Mouse (Mus musculus) intestine, embryonic 15.5 days (tissue): ENCODE measurements around the gene Srarp. TPM values are rescaled to one million over a fixed set of nuclear protein-coding genes. Genes with fewer than 3 reads are reported as not detected.
A peak's percentile ranks its signal among the peaks of the same experiment; 100 is the strongest.

ENCODE experiments used
- ATAC-seq: fragments of 200-750 bp; cut with Nextera tagmentation; 2 replicates; pipeline ENCODE4 v1.8.0; 2017; ENCODE audit warnings: moderate TSS enrichment, moderate library complexity
- H3K27ac ChIP-seq: fragments of 300-500 bp; sonication (generic); 2 replicates; pipeline ENCODE4 v1.5.1; 2015; ENCODE audit warnings: mild to moderate bottlenecking, inconsistent platforms
- H3K27me3 ChIP-seq: fragments of 300-500 bp; sonication (generic); replicated peaks from 2 replicates; pipeline ENCODE4 v1.6.1; 2015; ENCODE audit warnings: inconsistent platforms
- H3K36me3 ChIP-seq: fragments of 300-500 bp; sonication (generic); 2 replicates; pipeline ENCODE4 v1.6.1; 2015; ENCODE audit warnings: inconsistent platforms
- H3K4me1 ChIP-seq: fragments of 300-500 bp; sonication (generic); replicated peaks from 2 replicates; pipeline ENCODE4 v1.6.1; 2015; ENCODE audit warnings: inconsistent platforms
- H3K4me2 ChIP-seq: fragments of 300-500 bp; sonication (generic); replicated peaks from 2 replicates; pipeline ENCODE4 v1.6.1; 2015; ENCODE audit warnings: mild to moderate bottlenecking, inconsistent platforms
- H3K4me3 ChIP-seq: fragments of 300-500 bp; sonication (generic); replicated peaks from 2 replicates; pipeline ENCODE4 v1.5.1; 2015; ENCODE audit warnings: inconsistent platforms
- H3K9ac ChIP-seq: fragments of 300-500 bp; sonication (generic); 2 replicates; pipeline ENCODE4 v1.6.1; 2015; ENCODE audit warnings: inconsistent platforms
- H3K9me3 ChIP-seq: fragments of 300-500 bp; sonication (generic); 2 replicates; pipeline ENCODE4 v1.6.1; 2016; ENCODE audit warnings: inconsistent platforms
- WGBS: fragments of 180-500 bp; shearing (Covaris S2); methylation state at CpG from one replicate; pipeline ENCODE4 v1.1.7; 2015; 5-methylcytosine and 5-hydroxymethylcytosine counted together
- polyA plus RNA-seq: library from polyadenylated mRNA; unstranded; fragments of >200 nt; fragmentation: Nextera tagmentation; extraction: Ambion mirVana; gene quantifications from 2 replicates; pipeline ENCODE4 v1.2.1, GENCODE M21; 2015

Srarp gene
- polyA plus RNA-seq, 1 experiment from 2014 or later, result not detected

DNA sequence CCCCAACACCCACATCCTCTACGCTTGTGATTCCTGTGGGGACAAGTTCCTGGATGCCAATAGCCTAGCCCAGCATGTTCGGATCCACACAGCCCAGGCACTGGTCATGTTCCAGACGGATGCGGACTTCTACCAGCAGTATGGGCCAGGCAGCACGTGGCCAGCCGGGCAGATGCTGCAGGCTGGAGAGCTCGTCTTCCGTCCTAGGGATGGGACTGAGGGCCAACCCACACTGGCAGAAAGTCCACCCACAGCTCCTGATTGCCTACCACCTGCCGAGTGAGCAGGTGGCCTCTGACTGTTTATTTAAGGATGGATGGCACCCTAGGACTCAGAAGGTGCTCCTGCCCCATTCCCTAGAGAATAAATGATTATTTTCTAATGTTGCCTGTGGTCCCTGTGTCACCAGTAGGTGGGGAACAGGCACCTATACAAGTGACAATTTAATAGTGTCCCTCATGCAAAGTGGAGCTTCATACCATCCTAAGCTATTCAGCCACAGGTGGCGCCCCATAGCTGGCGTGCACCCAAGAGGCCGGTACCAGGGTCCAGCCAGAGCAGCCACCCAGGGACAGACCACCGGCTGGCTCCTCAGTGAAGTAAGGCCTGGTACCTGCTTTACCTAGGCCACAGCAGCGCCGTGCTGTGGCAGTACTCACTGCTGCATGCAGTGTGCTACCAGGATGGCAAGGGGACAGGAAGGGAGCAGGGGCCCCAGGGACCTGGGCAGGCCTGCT is 31.1 kb upstream of the Srarp start:
- no peaks in the 10 kb centered on the region for H3K4me1 ChIP-seq
- H3K36me3 ChIP-seq, result peaks cover 72% of the 10 kb centered on the region
- no peak overlapping the region for H3K9ac ChIP-seq
- H3K27ac ChIP-seq, result no peak overlapping the region
- H3K9me3 ChIP-seq, result no peaks in the 10 kb centered on the region
- H3K27me3 ChIP-seq, result no peaks in the 10 kb centered on the region
- H3K4me2 ChIP-seq, result no peak overlapping the region
- 81% methylated on average over 15 of the region's 15 CpGs for WGBS
- H3K4me3 ChIP-seq, result no peak overlapping the region
- ATAC-seq, result peak; percentile 21

DNA sequence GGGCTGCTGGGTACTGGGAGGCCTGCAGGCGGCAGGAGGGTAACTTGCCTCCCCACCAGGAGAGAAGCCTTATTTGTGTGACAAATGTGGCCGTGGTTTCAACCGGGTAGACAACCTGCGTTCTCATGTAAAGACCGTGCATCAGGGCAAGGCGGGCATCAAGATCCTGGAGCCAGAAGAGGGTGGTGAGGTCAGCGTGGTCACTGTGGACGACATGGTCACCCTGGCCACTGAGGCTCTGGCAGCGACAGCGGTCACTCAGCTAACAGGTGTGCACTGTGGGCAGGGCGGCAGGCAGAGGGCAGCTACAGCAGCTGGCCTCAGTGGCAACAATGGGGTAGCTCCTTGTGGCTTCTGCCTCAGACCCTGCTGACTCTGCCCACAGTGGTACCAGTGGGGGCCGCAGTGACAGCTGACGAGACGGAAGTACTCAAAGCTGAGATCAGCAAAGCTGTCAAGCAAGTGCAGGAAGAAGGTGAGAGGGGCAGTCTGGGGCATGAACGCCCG is 30.4 kb upstream of the Srarp start:
- Histone ChIP-seq H3K4me1 (no peaks in the 10 kb centered on the region), H3K4me2 (no peak overlapping the region), H3K36me3 (peaks cover 65% of the 10 kb centered on the region), H3K27me3 (no peaks in the 10 kb centered on the region), H3K9me3 (no peaks in the 10 kb centered on the region), H3K27ac (no peak overlapping the region), H3K4me3 (no peak overlapping the region), H3K9ac (no peak overlapping the region)
- WGBS, result 91% methylated on average over 16 of the region's 16 CpGs
- ATAC-seq, result no peak

DNA sequence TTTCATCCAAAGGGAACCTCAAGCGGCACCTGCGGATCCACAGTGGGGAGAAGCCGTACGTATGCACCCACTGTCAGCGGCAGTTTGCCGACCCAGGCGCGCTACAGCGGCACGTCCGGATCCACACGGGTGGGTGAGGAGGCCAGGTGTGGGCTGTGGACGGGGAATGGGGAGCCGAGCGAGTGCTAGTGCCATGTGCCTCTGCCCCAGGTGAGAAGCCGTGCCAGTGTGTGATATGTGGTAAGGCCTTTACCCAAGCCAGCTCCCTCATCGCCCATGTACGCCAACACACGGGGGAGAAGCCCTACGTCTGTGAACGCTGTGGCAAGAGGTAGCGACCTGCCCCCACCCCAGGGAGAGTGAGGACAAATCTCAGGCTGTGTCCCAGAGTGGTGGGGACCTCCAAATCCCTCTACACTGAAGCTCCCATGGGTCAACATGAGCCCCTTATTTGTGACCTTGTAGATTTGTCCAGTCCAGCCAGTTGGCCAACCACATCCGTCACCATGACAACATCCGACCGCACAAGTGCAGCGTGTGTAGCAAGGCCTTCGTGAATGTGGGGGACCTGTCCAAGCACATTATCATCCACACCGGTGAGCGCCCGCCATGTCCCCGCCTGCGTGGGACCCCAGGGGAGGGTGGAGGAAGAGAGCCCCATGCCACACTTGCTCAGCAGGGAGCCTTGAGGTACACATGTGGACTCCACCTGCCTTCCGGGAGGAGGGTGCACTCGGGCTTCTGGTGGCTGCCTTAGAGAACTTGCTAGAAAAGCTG is 29.8 kb upstream of the Srarp start:
- Histone ChIP-seq H3K4me2 (no peak overlapping the region), H3K4me3 (no peak overlapping the region), H3K9me3 (no peaks in the 10 kb centered on the region), H3K9ac (no peak overlapping the region), H3K27me3 (no peaks in the 10 kb centered on the region), H3K4me1 (no peaks in the 10 kb centered on the region), H3K27ac (no peak overlapping the region), H3K36me3 (peaks cover 61% of the 10 kb centered on the region)
- ATAC-seq, result no peak
- 92% methylated on average over 34 of the region's 34 CpGs for WGBS

DNA sequence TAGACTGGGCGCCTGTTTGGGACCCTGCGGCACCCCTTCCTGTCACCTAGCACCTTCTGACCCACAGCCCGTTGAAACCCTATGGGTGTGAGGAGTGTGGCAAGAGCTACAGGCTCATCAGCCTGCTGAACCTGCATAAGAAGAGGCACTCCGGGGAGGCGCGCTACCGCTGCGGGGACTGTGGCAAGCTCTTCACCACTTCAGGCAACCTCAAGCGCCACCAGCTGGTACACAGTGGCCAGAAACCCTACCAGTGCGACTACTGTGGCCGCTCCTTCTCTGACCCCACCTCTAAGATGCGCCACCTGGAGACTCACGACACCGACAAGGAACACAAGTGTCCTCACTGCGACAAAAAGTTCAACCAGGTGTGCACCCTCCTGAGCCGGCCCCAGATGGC is 28.8 kb upstream of the Srarp start:
- no peaks in the 10 kb centered on the region for H3K9me3 ChIP-seq

DNA sequence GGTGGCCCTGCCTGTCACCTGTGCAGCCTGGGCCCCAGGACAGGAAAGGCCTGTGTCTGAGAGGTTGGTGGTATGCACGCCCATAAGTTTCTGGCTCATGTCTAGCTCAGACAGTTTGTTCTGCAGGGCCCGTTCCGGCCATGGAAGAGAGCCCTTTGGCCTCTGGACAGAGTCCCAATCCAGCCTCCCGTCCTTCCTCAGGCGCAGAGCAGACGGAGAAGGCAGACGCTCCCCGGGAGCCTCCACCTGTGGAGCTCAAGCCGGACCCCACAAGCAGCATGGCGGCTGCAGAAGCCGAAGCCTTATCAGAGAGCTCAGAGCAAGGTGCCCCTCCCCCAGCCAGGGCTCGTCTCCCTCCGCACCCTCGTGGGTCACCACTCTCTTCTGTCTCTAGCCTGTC is 27.6 kb upstream of the Srarp start:
- WGBS, result 75% methylated on average over 14 of the region's 14 CpGs

More for the DNA sequence above, 28.8 kb upstream of the Srarp start:
- no peak overlapping the region for H3K27ac ChIP-seq
- no peak for ATAC-seq
- H3K36me3 ChIP-seq, result peaks cover 51% of the 10 kb centered on the region
- WGBS, result 76% methylated on average over 16 of the region's 16 CpGs
- H3K4me3 ChIP-seq, result no peak overlapping the region
- no peak overlapping the region for H3K4me2 ChIP-seq
- no peaks in the 10 kb centered on the region for H3K4me1 ChIP-seq
- no peak overlapping the region for H3K9ac ChIP-seq
- H3K27me3 ChIP-seq, result no peaks in the 10 kb centered on the region

DNA sequence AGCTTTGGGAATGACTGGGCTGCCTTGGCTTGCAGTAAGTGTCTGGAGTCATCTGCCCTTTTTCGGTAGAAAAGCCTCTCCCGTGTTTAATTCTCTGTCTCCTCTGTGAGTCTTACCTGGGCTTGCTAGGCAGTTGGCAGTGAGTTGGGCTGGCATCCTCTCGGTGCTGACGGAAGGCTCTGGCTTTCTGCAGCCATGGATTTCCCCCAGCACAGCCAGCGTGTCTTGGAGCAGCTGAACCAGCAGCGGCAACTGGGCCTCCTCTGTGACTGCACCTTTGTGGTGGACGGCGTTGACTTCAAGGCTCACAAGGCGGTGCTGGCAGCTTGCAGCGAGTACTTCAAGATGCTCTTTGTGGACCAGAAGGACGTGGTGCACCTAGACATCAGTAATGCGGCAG is 25.7 kb upstream of the Srarp start:
- H3K4me3 ChIP-seq, result no peak overlapping the region
- no peak overlapping the region for H3K4me2 ChIP-seq
- H3K27ac ChIP-seq, result no peak overlapping the region
- 88% methylated on average over 12 of the region's 12 CpGs for WGBS
- no peak overlapping the region for H3K9ac ChIP-seq
- peaks cover 34% of the 10 kb centered on the region for H3K36me3 ChIP-seq
- H3K4me1 ChIP-seq, result peaks cover 12% of the 10 kb centered on the region
- no peak for ATAC-seq
- H3K27me3 ChIP-seq, result no peaks in the 10 kb centered on the region
- no peaks in the 10 kb centered on the region for H3K9me3 ChIP-seq

More for the DNA sequence above, 27.6 kb upstream of the Srarp start:
- ATAC-seq, result no peak
- Histone ChIP-seq H3K9ac (no peak overlapping the region), H3K27ac (no peak overlapping the region), H3K4me1 (peaks cover 6% of the 10 kb centered on the region), H3K4me3 (no peak overlapping the region), H3K9me3 (no peaks in the 10 kb centered on the region), H3K36me3 (peaks cover 46% of the 10 kb centered on the region), H3K27me3 (no peaks in the 10 kb centered on the region), H3K4me2 (no peak overlapping the region)

DNA sequence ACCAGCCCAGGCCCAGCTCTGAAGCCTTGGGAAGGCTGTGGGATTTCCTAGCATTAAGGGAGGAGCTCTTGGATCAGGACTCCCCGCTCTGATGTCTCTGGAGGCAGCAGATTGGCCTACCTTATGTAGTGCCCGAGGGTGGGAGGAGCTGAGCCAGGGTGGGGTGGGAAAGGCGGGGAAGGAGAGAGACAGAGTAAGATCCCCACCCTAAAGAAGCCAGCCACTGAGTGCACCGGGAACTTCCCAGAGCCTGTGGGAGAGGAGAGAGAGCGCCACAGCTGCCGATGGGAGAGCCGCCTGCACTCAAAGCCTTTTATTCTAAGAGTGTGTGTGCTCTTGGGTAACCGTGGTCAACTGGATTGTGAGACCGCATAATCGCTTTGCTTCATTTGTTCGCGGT is 25.2 kb upstream of the Srarp start:
- Histone ChIP-seq H3K36me3 (peaks cover 30% of the 10 kb centered on the region), H3K27me3 (no peaks in the 10 kb centered on the region), H3K27ac (no peak overlapping the region), H3K4me2 (no peak overlapping the region), H3K4me1 (peaks cover 16% of the 10 kb centered on the region), H3K4me3 (no peak overlapping the region), H3K9me3 (no peaks in the 10 kb centered on the region), H3K9ac (no peak overlapping the region)
- 66% methylated on average over 12 of the region's 12 CpGs for WGBS
- ATAC-seq, result peak; percentile 72

DNA sequence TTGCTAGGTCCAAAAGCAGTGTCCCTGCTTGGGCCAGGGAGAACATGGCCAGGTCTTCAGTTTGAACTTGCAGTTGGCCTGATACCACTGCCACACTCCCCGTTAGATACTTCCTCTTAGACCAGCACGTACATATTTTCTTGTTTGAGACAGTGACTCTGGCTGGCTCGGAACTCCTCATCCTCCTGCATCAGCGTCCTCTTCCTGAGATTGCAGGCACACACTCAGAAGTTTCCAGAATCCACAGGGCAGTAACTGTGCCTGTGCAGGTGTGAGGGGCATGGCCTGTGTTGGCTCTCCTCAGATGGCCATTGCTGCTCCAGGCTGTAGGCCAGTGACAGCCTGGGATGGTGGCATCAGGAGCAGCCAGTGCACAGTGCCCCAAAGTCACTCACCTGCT is 24.6 kb upstream of the Srarp start:
- no peaks in the 10 kb centered on the region for H3K9me3 ChIP-seq
- H3K4me2 ChIP-seq, result no peak overlapping the region
- H3K4me1 ChIP-seq, result peaks cover 16% of the 10 kb centered on the region
- H3K27ac ChIP-seq, result no peak overlapping the region
- ATAC-seq, result no peak
- 91% methylated on average over 4 of the region's 4 CpGs for WGBS
- no peak overlapping the region for H3K4me3 ChIP-seq
- peaks cover 26% of the 10 kb centered on the region for H3K36me3 ChIP-seq
- H3K9ac ChIP-seq, result no peak overlapping the region
- no peaks in the 10 kb centered on the region for H3K27me3 ChIP-seq

DNA sequence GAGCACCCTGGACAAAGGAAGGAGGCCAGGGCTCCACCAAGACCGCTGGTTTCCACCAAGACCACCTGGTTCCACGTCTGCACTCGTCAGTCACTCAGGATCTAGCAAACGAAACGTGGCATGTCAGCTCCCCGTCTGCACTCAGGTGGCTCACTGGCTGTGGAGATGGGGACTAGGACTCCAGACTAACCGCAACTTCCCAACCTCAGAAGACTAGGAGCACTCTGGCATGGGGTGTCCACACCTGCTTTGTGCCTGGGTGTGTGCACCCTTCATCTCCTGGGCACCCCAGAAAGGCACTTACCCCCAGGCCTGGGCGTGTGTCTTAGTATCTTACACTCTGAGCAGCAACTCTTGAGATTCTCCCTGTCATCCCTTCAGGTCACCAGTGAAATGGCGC is 23.9 kb upstream of the Srarp start:
- no peak overlapping the region for H3K4me2 ChIP-seq
- ATAC-seq, result no peak
- H3K9me3 ChIP-seq, result no peaks in the 10 kb centered on the region
- no peak overlapping the region for H3K27ac ChIP-seq
- peaks cover 18% of the 10 kb centered on the region for H3K36me3 ChIP-seq
- 93% methylated on average over 9 of the region's 9 CpGs for WGBS
- H3K4me3 ChIP-seq, result no peak overlapping the region
- peaks cover 19% of the 10 kb centered on the region for H3K4me1 ChIP-seq
- no peaks in the 10 kb centered on the region for H3K27me3 ChIP-seq
- no peak overlapping the region for H3K9ac ChIP-seq

DNA sequence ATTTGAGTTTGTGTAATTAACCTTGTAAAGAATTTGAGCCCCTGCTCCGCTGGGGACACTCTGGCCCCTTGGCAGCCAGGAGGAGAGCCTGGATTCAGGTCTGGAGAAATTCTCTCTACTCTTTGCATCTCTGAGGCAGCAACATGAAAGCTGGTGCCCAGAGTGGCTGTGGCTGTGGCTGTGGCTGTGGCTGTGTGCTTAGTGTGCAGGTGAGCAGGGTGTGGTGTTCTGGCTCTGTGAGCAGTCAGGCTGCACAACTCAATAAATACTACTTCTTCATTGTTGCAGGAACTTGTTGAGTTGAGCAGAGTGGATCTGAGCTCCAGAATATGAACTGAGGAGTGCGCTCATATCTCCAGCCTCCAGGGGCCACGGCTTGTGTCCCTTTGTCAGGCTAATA is 23.0 kb upstream of the Srarp start:
- Histone ChIP-seq H3K9ac (no peak overlapping the region), H3K4me3 (no peak overlapping the region), H3K4me2 (no peak overlapping the region), H3K27me3 (no peaks in the 10 kb centered on the region), H3K36me3 (peaks cover 10% of the 10 kb centered on the region; the same call in 1 of the 2 replicates), H3K9me3 (no peaks in the 10 kb centered on the region), H3K4me1 (peaks cover 20% of the 10 kb centered on the region), H3K27ac (no peak overlapping the region)
- 75% methylated on average over 3 of the region's 3 CpGs for WGBS
- no peak for ATAC-seq

DNA sequence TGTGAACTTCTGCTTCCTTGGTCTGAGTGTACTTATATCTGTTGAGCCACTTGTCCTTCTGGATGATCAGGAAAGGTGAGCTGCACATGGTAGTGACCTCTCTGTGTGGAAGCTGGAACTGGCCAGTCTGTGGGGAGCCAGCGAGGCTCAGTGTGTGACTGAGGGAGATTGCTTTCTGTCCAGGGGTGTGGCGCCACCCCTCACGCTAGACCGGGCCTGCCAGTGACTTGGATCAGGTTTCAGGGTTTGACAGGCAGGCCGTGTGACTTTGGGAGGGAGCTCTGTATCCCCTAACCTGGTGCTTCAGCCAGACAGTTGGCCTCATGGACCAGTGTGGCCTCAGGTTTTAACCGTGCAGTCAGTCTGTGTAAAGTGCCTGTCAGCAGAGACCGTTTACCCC is 22.3 kb upstream of the Srarp start:
- Histone ChIP-seq H3K27me3 (no peaks in the 10 kb centered on the region), H3K9me3 (no peaks in the 10 kb centered on the region), H3K4me1 (peaks cover 20% of the 10 kb centered on the region), H3K36me3 (0 out of 2 replicates have a peak, but pooled peaks cover 5% of the 10 kb centered on the region), H3K27ac (no peak overlapping the region), H3K4me2 (no peak overlapping the region), H3K9ac (no peak overlapping the region), H3K4me3 (no peak overlapping the region)
- ATAC-seq, result peak; percentile 36
- 19% methylated on average over 7 of the region's 7 CpGs for WGBS

DNA sequence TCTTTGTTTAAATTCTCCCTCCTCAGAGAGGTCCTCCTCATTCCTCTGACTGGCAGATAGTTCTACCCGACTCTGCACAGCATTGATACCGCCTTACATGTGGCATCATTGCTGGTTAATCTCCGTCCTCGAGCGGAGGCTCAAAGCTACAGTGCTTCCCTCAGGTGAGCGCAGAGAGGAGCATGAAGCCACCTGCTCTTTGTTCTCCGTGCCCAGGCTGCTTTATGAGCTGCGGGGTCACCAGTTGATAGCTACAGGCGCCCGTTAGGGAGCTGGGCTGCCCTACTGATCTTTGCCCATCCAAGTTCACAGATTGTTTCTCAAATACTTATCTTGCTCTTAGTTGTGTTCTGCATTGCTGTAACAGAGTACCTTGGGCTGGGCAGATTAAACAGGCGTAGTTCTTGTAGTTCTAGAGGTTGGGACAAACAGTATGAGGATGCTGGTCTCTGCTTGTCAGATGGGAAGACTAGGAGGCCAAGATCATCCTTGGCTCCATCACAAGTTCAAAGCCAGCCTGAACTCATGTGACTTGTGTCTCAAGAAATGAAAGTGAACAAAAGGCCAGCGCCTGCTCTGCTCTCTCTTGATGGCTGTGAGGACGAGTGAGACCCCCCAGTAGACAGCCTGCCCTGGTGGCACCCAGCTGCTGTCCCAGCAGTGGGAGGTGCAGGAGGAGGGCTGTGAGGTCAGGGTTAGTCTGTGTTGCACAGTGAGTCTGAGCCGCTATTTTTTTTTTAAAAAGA is 20.5 kb upstream of the Srarp start:
- ATAC-seq, result no peak
- WGBS, result 87% methylated on average over 14 of the region's 14 CpGs

More for the DNA sequence above, 20.5 kb upstream of the Srarp start:
- Histone ChIP-seq H3K4me1 (peaks cover 20% of the 10 kb centered on the region), H3K36me3 (no peaks in the 10 kb centered on the region), H3K27ac (no peak overlapping the region), H3K4me2 (no peak overlapping the region), H3K9me3 (no peaks in the 10 kb centered on the region), H3K4me3 (no peak overlapping the region), H3K27me3 (no peaks in the 10 kb centered on the region), H3K9ac (no peak overlapping the region)
